Mouse (Mus musculus): ENCODE measurements at regions not wholly inside any gene's neighbourhood (a gene's known extent, or its start where the extent isn't known, plus 50 kb on each side); places are given as distances from the start of the nearest gene placed in this dataset.
A peak's percentile ranks its signal among the peaks of the same experiment; 100 is the strongest.
"Not testable (repeated sequence)": the region's sequence is repeated elsewhere in the genome, so short reads cannot be mapped to it uniquely, and the experiment has no call there.

- no peak for DNase-seq
Measured at GRCm38 (mm10) chr15:25237665-25238664, 175.6 kb downstream of the Basp1 start.

- DNase-seq: no peak
Measured at GRCm38 (mm10) chr15:25236191-25236723, 177.3 kb downstream of the Basp1 start.

GRCm38 (mm10) chr15:25234064-25234700 is 179.4 kb downstream of the Basp1 start:
- DNase-seq: no peak

GRCm38 (mm10) chr15:25230213-25230612 is 183.4 kb downstream of the Basp1 start:
- peak; percentile 81 for DNase-seq

GRCm38 (mm10) chr15:25229807-25230206 is 183.8 kb downstream of the Basp1 start:
- DNase-seq: peak; percentile 82

- DNase-seq: no peak
Measured at GRCm38 (mm10) chr15:25227496-25227895, 186.1 kb downstream of the Basp1 start.

- DNase-seq: peak; percentile 47
Measured at GRCm38 (mm10) chr15:25225936-25226335, 187.6 kb downstream of the Basp1 start.

- peak; percentile 69 for DNase-seq
Measured at GRCm38 (mm10) chr15:25225431-25225830, 188.1 kb downstream of the Basp1 start.

- no peak for DNase-seq
Measured at GRCm38 (mm10) chr15:25221749-25222148, 191.8 kb downstream of the Basp1 start.

- no peak for DNase-seq
Measured at GRCm38 (mm10) chr15:25216375-25216774, 197.2 kb downstream of the Basp1 start.

GRCm38 (mm10) chr15:25202097-25202496 is 211.5 kb downstream of the Basp1 start:
- DNase-seq: no peak

- not testable (repeated sequence) for DNase-seq
Measured at GRCm38 (mm10) chr15:25200249-25200648, 213.3 kb downstream of the Basp1 start.

GRCm38 (mm10) chr15:25187881-25188326 is 225.7 kb downstream of the Basp1 start:
- peak; percentile 70 for DNase-seq

GRCm38 (mm10) chr15:25172755-25173154 is 240.8 kb downstream of the Basp1 start:
- no peak for DNase-seq

GRCm38 (mm10) chr15:25146371-25146770 is 267.2 kb downstream of the Basp1 start:
- DNase-seq: no peak

GRCm38 (mm10) chr15:25144228-25144627 is 269.3 kb downstream of the Basp1 start:
- no peak for DNase-seq

GRCm38 (mm10) chr15:25140389-25141181 is 273.0 kb downstream of the Basp1 start:
- peak; percentile 41 for DNase-seq

- peak; percentile 18 for DNase-seq
Measured at GRCm38 (mm10) chr15:25137091-25137490, 276.5 kb downstream of the Basp1 start.

- no peak for DNase-seq
Measured at GRCm38 (mm10) chr15:25135471-25136262, 277.9 kb downstream of the Basp1 start.

GRCm38 (mm10) chr15:25130096-25130495 is 283.5 kb downstream of the Basp1 start:
- no peak for DNase-seq

GRCm38 (mm10) chr15:25129572-25129971 is 284.0 kb downstream of the Basp1 start:
- no peak for DNase-seq

- no peak for DNase-seq
Measured at GRCm38 (mm10) chr15:25120441-25120840, 293.1 kb downstream of the Basp1 start.

All from retina, postnatal 1 day (tissue).